Mouse (Mus musculus): ENCODE data around the gene Sag.

Sag gene

GRCm38 (mm10) chr1:87855522-87855921 lies 52.0 kb downstream of the Sag start:
- no peak for DNase-seq

GRCm38 (mm10) chr1:87856823-87857222 lies 53.3 kb downstream of the Sag start:
- DNase-seq: no peak

GRCm38 (mm10) chr1:87858031-87858430 lies 54.6 kb downstream of the Sag start:
- DNase-seq: no peak

- no peak for DNase-seq
Measured at GRCm38 (mm10) chr1:87858529-87858928, 55.0 kb downstream of the Sag start.

GRCm38 (mm10) chr1:87863602-87864001 lies 60.1 kb downstream of the Sag start:
- DNase-seq: no peak

GRCm38 (mm10) chr1:87864889-87865288 lies 61.4 kb downstream of the Sag start:
- DNase-seq: no peak

- no peak for DNase-seq
Measured at GRCm38 (mm10) chr1:87866672-87867071, 63.2 kb downstream of the Sag start.

GRCm38 (mm10) chr1:87871546-87871945 lies 68.1 kb downstream of the Sag start:
- no peak for DNase-seq

- no peak for DNase-seq
Measured at GRCm38 (mm10) chr1:87873081-87873480, 69.6 kb downstream of the Sag start.

GRCm38 (mm10) chr1:87876065-87876464 lies 72.6 kb downstream of the Sag start:
- no peak for DNase-seq

GRCm38 (mm10) chr1:87877552-87878283 lies 74.2 kb downstream of the Sag start:
- no peak for DNase-seq

- no peak for DNase-seq
Measured at GRCm38 (mm10) chr1:87879034-87879433, 75.6 kb downstream of the Sag start.

GRCm38 (mm10) chr1:87879494-87880325 lies 76.2 kb downstream of the Sag start:
- DNase-seq: no peak

GRCm38 (mm10) chr1:87880326-87880627 lies 76.8 kb downstream of the Sag start:
- DNase-seq: no peak

GRCm38 (mm10) chr1:87880856-87881255 lies 77.4 kb downstream of the Sag start:
- DNase-seq: no peak

GRCm38 (mm10) chr1:87881726-87882125 lies 78.2 kb downstream of the Sag start:
- no peak for DNase-seq

GRCm38 (mm10) chr1:87882554-87882953 lies 79.1 kb downstream of the Sag start:
- DNase-seq: no peak

- DNase-seq: no peak
Measured at GRCm38 (mm10) chr1:87890960-87891359, 87.5 kb downstream of the Sag start.

- no peak for DNase-seq
Measured at GRCm38 (mm10) chr1:87891634-87892033, 88.2 kb downstream of the Sag start.

GRCm38 (mm10) chr1:87892499-87892898 lies 89.0 kb downstream of the Sag start:
- no peak for DNase-seq

- no peak for DNase-seq
Measured at GRCm38 (mm10) chr1:87893414-87893813, 89.9 kb downstream of the Sag start.

Data from embryo, embryonic 11 days (tissue).